Mouse (Mus musculus): ENCODE data around the gene Nlrp3. TPM values are rescaled to one million over a fixed set of nuclear protein-coding genes. Genes with fewer than 3 reads are reported as not detected.

Gene Nlrp3
- polyA plus RNA-seq, 1 experiment from 2014 or later, result 0.04 TPM

DNA sequence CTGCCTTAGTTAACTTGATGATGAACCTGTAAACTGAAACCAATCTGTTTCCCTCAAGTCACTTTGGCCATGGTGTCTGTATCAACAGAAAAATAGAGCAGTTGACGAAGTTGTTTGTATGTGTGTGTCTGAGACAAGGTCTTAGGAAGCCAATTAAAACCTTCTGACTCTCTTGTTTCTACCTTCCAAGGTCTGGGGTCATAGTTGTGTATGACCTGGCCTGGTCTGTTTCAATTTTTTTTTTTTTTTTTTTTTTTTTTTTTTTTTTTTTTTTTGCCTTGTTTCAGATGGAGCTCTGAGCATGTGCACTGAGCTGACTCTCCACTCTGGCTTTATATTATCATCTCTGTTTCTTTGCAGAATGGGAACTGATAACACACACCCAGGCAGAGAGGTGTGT, 23.9 kb upstream of the Nlrp3 start:
- no peak overlapping the region for H3K4me3 ChIP-seq
- 79% methylated on average over 1 of the region's 1 CpGs for WGBS

DNA sequence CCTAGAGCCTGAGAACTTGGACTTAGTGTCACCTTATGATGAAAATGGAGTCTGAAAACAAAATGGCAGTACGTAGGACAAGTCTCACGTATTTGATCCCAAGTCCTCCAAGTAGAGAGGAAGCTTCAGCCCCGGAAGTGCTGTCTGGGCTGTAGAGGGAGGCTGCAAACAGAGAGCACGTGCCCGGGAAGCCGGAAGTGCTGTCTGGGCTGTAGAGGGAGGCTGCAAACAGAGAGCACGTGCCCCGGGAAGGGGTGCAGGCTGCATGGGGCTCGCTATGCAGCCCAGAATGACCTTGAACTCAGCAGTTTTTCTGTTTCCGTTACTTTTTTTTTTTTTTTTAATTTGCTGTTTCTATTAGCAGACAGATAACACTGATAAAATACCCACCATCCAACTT, 23.1 kb upstream of the Nlrp3 start:
- no peaks in the 10 kb centered on the region for H3K9me3 ChIP-seq
- no peak overlapping the region for H3K4me3 ChIP-seq
- DNase-seq (ENCODE audit: extremely low spot score, low spot score), result no peak
- no peaks in the 10 kb centered on the region for H3K27me3 ChIP-seq (ENCODE audit: poor library complexity, severe bottlenecking)
- WGBS, result 73% methylated on average over 10 of the region's 10 CpGs
- peaks cover 15% of the 10 kb centered on the region for H3K4me1 ChIP-seq
- no peaks in the 10 kb centered on the region for H3K36me3 ChIP-seq (replicated peaks)
- H3K27ac ChIP-seq, result no peak overlapping the region

More for the DNA sequence above, 23.9 kb upstream of the Nlrp3 start:
- peaks cover 15% of the 10 kb centered on the region for H3K4me1 ChIP-seq
- H3K27me3 ChIP-seq (ENCODE audit: poor library complexity, severe bottlenecking), result no peaks in the 10 kb centered on the region
- no peak for DNase-seq (ENCODE audit: extremely low spot score, low spot score)
- H3K27ac ChIP-seq, result no peak overlapping the region
- no peaks in the 10 kb centered on the region for H3K9me3 ChIP-seq
- no peaks in the 10 kb centered on the region for H3K36me3 ChIP-seq (replicated peaks)

DNA sequence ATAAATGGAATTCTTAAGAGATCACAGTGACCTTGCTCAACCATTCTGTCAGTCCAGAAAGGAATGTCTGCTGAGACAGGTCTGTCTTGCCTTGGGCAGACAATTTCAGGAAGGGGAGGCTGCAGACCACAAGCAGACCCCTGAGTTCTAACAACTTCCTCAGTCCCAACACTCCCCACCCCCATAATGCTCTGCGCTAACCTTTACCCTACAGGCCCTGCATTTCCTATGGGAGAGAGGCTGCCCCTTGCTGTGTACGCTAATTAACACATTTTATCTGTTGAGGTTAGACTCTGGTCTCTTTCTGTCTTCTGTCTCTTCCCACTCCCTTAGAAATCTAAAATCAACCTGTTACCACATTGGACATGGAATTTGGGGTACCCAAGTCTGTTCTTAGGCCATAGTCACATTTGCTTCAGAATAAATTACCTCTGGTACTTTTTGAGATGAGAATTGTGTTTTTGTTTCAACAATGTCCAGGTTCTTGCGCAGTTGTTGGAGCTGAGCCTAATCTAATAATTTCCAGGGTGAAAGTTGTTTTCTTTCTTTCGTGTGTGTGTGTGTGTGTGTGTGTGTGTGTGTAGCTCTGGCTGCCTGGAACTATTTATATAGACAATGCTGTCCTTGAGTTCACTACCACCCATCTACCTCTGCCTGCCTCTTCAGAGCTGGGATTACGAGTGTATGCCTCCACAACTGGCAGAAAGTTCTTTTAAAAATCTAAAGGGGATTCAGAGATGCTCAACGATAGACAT, 21.4 kb upstream of the Nlrp3 start:
- Histone ChIP-seq H3K4me3 (no peak overlapping the region), H3K36me3 (replicated peaks) (no peaks in the 10 kb centered on the region), H3K9me3 (no peaks in the 10 kb centered on the region), H3K27ac (no peak overlapping the region), H3K27me3 (ENCODE audit: poor library complexity, severe bottlenecking) (no peaks in the 10 kb centered on the region), H3K4me1 (peaks cover 10% of the 10 kb centered on the region)
- 77% methylated on average over 6 of the region's 6 CpGs for WGBS
- DNase-seq (ENCODE audit: extremely low spot score, low spot score), result no peak

DNA sequence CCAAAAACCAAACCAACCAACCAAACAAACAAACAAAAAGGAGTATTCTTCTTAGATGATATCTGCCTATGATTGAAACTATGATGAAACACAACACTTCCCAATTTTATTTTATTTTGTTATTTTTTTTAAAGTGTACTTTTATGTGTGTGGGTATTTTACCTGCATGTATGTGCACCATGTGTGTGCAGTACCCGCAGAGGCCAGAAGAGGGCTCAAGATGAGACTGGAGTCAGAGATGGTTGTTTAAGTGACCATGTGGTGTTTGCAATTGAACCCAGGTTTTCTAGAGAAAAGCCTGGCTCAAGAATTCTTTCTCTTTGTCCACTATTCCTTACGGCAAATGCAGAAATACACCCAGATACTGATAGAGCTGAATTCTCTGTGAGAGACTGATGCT, 17.2 kb upstream of the Nlrp3 start:
- Histone ChIP-seq H3K27ac (no peak overlapping the region), H3K27me3 (ENCODE audit: poor library complexity, severe bottlenecking) (no peaks in the 10 kb centered on the region), H3K4me1 (peaks cover 9% of the 10 kb centered on the region), H3K36me3 (replicated peaks) (no peaks in the 10 kb centered on the region), H3K4me3 (no peak overlapping the region), H3K9me3 (no peaks in the 10 kb centered on the region)
- no peak for DNase-seq (ENCODE audit: extremely low spot score, low spot score)
- 90% methylated on average over 2 of the region's 2 CpGs for WGBS

DNA sequence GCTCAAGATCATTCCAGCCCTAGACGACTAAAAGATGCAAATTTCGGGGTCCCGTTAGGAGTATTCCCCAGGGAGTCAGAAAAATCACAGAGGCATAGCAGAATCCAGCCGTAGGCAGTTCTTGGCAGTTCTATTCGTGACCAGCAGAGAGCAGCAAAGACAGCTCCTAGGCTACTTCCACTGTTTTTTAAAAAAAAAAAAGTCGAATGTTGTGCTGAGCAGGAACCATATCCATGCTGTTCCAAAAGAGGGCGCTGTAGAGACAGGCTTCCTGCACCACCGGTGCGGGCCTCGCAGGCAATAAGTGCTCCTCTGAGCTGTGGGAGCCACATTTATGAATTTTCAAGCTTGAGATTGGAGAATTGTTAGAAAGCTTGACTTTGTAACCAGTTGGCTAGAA, 16.1 kb upstream of the Nlrp3 start:
- H3K36me3 ChIP-seq (replicated peaks), result no peaks in the 10 kb centered on the region
- H3K27me3 ChIP-seq (ENCODE audit: poor library complexity, severe bottlenecking), result no peaks in the 10 kb centered on the region
- no peaks in the 10 kb centered on the region for H3K9me3 ChIP-seq
- DNase-seq (ENCODE audit: extremely low spot score, low spot score), result peak; percentile 63
- no peaks in the 10 kb centered on the region for H3K4me1 ChIP-seq
- no peak overlapping the region for H3K4me3 ChIP-seq
- 16% methylated on average over 10 of the region's 10 CpGs for WGBS
- H3K27ac ChIP-seq, result no peak overlapping the region

DNA sequence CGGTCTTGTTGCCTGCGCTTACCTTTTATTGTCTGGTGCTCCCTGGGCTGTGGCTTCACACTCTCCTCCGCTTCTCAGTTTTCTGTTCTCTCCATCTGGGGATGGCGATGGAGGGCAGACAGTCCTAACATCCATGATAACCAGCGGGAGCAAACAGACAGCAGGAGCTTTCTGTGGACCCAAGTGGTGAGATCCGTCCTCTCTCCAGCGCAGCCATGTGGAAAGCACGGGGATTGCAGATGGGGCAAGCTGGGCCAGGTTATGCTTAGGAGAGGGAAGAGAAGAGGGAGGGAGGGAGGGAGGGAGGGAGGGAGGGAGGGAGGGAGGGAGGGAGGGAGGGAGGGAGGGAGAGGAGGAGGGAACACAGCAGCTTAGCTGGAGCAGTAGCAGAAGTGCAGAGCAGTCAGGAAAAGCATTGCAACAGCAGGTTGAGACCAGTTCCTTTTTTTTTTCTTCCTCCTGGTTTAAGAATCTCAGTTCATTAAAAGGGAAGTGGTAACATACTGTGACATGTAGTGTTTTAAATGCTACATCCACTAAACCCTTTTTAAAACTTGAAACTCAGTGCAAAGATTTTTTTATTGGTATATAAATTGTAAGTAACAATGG, 14.8 kb upstream of the Nlrp3 start, which contains the start of gene Zkscan17:
Gene Zkscan17 (minus strand): TSS at position 280 of the 609 bp plus-strand sequence.
- 46% methylated on average over 8 of the region's 8 CpGs for WGBS
- Histone ChIP-seq H3K27ac (no peak within 1 kb of the TSS), H3K27me3 (ENCODE audit: poor library complexity, severe bottlenecking) (no peaks in the 10 kb centered on the region), H3K4me1 (peaks cover 9% of the 10 kb centered on the region), H3K4me3 (no peak within 1 kb of the TSS), H3K9me3 (no peaks in the 10 kb centered on the region), H3K36me3 (replicated peaks) (no peaks in the 10 kb centered on the region)
- no peak for DNase-seq (ENCODE audit: extremely low spot score, low spot score)

DNA sequence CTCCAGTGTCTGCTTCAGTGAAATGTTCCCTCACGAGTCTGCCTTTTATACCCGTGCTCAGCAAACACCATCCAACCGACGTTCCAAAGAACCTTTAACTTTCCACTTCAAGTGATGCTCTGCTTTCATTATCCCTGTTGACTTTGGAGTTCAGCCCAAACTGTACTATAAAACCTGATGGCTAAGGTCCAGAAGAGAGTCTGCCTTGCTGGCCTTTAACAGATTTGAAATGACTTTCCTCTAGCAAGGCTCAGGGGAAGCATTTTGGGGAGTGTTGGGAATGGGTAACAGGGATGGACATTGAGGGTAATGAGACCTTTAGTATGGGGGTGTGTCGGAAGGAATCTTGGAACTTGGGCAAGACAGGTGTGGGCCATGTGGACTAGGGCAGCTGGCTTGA, 11.1 kb upstream of the Nlrp3 start:
- 93% methylated on average over 5 of the region's 5 CpGs for WGBS
- peaks cover 11% of the 10 kb centered on the region for H3K4me1 ChIP-seq
- no peaks in the 10 kb centered on the region for H3K27me3 ChIP-seq (ENCODE audit: poor library complexity, severe bottlenecking)
- no peaks in the 10 kb centered on the region for H3K36me3 ChIP-seq (replicated peaks)
- no peak overlapping the region for H3K27ac ChIP-seq
- DNase-seq (ENCODE audit: extremely low spot score, low spot score), result no peak
- H3K4me3 ChIP-seq, result no peak overlapping the region
- no peaks in the 10 kb centered on the region for H3K9me3 ChIP-seq

DNA sequence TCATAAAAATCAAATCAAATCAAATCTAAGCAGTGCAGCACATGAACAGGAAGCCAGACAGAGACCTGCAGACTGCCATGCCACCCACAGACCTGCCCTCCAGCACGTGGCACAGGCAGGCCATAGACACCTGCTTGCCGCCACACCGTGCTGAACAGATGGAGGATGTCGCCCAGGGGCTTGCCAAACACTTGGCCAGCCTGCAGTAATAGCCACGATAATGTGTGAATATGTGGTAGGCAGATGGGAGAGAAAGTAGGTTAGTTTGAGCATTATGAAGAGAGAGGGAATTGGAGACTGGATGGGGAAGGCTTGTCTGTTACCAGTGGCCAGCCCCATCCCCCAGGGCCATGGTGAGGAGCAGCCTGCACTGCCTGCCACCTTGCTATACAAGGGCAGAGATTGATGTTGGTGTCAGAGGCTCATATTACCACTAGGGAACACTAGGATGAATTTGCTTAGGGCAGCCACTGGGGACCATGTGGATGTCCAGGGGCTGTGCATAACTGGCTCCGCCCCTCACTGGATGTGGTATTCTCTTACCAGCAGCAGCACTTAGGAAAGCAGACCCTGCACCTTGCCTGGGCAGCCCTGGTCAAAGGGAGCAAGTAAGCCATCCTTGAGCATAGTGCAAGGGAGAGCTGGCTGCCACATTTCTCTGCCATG, 10.4 kb upstream of the Nlrp3 start:
- Histone ChIP-seq H3K27me3 (ENCODE audit: poor library complexity, severe bottlenecking) (no peaks in the 10 kb centered on the region), H3K27ac (no peak overlapping the region), H3K4me3 (no peak overlapping the region), H3K4me1 (peaks cover 11% of the 10 kb centered on the region), H3K36me3 (replicated peaks) (no peaks in the 10 kb centered on the region), H3K9me3 (no peaks in the 10 kb centered on the region)
- no peak for DNase-seq (ENCODE audit: extremely low spot score, low spot score)
- WGBS, result 84% methylated on average over 6 of the region's 6 CpGs

DNA sequence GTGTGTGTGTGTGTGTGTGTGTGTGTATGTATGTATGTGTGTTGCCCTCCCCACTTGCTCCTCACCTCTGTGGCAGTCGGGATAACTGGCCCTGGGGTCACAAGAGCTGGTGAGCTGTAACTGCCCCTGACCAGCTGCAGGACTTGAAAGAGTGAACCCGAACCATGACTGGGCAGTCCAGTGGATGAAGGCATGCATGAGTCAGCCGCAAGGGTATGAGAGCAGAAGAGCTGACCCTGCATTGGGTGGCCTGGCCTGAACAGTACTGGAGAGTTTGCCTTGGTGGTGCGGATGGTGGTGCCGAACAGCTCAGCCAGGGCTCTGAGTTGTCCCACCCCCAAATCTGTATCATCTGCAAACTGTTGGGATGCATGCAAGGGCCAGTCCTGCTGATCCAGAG, 9.8 kb upstream of the Nlrp3 start:
- no peaks in the 10 kb centered on the region for H3K9me3 ChIP-seq
- H3K4me1 ChIP-seq, result peaks cover 11% of the 10 kb centered on the region
- no peaks in the 10 kb centered on the region for H3K27me3 ChIP-seq (ENCODE audit: poor library complexity, severe bottlenecking)
- WGBS, result 87% methylated on average over 5 of the region's 5 CpGs
- H3K36me3 ChIP-seq (replicated peaks), result no peaks in the 10 kb centered on the region
- DNase-seq (ENCODE audit: extremely low spot score, low spot score), result no peak
- H3K4me3 ChIP-seq, result no peak overlapping the region
- no peak overlapping the region for H3K27ac ChIP-seq

DNA sequence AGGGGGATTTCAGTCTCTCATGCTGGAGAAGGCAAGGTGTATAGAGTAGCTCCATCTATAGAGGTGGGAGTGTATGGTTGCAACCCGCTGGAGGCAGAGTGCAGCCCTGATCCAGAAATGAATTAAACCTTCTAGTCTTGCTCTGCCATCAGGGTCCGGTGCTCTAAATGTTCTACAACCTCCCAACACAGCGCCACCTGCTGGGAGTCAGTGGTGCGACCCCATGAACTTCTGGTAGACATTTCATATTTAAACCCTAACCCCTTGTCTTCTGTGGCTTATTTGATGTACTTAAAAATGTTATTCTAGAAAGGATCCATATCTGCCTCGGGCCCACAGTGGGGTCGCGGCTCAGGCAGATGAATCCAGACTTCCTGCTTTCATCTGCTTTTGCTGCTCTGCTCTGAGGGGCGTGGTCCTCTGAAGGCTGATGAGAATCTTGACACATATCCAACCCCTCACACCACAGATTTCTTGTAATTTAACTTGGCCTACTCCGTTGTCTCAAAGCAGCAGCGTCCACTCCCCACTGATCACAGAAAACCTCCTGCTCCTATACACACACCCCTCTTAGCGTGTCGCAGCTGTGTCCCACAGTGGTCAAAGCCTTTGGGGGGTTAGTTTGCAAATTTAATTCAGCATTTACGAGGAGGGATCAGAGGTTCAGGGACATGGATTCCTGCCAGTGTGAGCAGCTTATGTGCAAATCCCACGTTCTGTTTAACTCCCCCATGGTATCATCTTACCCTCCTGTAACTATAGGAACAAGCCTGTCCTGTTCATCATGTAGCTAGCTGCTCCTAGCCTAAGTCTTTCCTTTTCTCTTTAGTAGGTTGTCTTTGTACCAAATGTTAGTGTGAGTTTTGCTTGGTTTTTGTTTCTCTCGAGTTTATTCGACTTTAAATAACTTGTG, 3.9 kb upstream of the Nlrp3 start:
- no peaks in the 10 kb centered on the region for H3K27me3 ChIP-seq (ENCODE audit: poor library complexity, severe bottlenecking)
- H3K4me3 ChIP-seq, result no peak overlapping the region
- H3K27ac ChIP-seq, result no peak overlapping the region
- no peak for DNase-seq (ENCODE audit: extremely low spot score, low spot score)
- H3K9me3 ChIP-seq, result 0 out of 2 replicates have a peak, but pooled peaks cover 2% of the 10 kb centered on the region
- 76% methylated on average over 16 of the region's 16 CpGs for WGBS
- peaks cover 9% of the 10 kb centered on the region for H3K4me1 ChIP-seq
- no peaks in the 10 kb centered on the region for H3K36me3 ChIP-seq (replicated peaks)

DNA sequence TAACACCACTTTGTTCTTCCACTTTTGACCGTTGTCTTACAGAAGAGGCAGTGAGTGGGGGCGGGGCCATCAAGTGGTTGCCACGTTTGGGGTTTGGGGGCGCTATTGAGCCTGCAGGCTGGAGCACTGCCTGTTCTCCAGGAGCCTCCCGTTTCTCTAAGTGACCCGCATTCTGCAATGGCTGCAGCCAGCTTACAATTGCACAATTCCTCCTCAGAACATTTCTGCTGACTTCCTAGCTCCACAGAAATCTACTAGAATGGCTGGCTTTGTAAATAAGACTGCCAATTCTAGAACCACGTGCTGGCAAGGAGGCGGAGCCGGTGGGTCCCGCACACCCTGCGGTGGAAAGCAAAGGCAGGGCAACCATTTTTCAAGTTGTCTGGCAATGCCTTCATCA, 3.0 kb upstream of the Nlrp3 start:
- no peak overlapping the region for H3K27ac ChIP-seq
- H3K36me3 ChIP-seq (replicated peaks), result no peaks in the 10 kb centered on the region
- no peaks in the 10 kb centered on the region for H3K27me3 ChIP-seq (ENCODE audit: poor library complexity, severe bottlenecking)
- no peak for DNase-seq (ENCODE audit: extremely low spot score, low spot score)
- H3K9me3 ChIP-seq, result 0 out of 2 replicates have a peak, but pooled peaks cover 2% of the 10 kb centered on the region
- peaks cover 9% of the 10 kb centered on the region for H3K4me1 ChIP-seq
- no peak overlapping the region for H3K4me3 ChIP-seq
- WGBS, result 53% methylated on average over 11 of the region's 11 CpGs

DNA sequence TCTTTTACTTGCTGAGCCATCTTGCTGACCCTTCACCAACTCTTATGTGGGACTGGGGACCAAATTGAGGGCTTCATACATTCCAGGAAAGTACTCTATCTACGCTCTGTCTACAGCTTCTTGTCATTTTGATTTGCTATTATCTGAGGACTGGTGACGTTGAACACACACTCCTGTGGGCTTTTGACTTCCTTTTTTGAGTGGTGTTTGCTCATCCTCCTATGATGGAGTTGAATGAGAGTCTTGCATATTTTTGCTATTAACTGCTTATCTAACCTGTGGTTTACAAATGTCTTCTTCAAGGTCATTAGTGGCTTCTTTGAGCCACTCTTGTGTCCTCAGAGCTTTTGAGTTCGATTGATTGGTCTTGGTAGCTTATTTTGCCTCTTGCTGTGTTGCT, 1.2 kb upstream of the Nlrp3 start:
- Histone ChIP-seq H3K9me3 (0 out of 2 replicates have a peak, but pooled peaks cover 2% of the 10 kb centered on the region), H3K4me1 (peaks cover 9% of the 10 kb centered on the region), H3K4me3 (no peak overlapping the region), H3K27ac (no peak overlapping the region), H3K27me3 (ENCODE audit: poor library complexity, severe bottlenecking) (no peaks in the 10 kb centered on the region), H3K36me3 (replicated peaks) (no peaks in the 10 kb centered on the region)
- DNase-seq (ENCODE audit: extremely low spot score, low spot score), result no peak
- 88% methylated on average over 3 of the region's 3 CpGs for whole genome bisulfite sequencing

Measured in forebrain, embryonic 10.5 days (tissue).